Mouse (Mus musculus): Measurements from ENCODE around the gene 1700029H14Rik.

DNA sequence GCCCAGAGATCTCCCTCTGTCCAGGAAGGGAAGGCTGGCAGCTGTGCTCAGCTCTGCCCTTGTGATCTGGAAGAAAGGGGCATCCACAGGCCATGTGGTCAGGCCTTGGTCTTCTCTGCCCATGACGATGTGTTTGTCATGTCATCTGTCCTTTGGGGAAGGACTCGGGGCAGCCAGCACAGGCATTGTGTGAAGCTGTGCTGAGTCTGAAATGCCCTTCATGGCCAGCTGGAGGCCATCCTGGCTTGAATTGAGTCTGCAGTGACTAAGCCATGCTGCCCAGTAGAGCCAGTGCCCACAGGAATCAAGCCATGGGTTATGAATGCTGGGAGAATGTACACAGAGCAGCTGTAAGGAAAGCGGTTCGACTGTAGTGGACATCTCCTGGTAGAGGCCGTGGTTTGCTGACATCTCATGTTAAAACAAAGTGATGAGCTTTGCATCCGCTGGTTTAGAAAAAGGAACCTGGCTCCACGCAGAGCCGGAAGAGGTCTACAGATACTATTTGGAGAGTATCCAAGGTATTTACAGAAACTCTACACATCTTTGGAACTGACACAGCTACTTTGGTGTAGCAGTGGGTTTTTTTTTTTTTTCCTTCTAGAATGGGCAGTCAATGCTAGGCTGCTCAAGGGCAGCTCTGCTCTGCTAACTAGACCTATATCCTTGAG lies 58.2 kb downstream of the 1700029H14Rik start:
- TF ChIP-seq CEBPB (IDR thresholded peaks at IDR 0.05; ENCODE audit: insufficient read depth, poor library complexity, severe bottlenecking) (no peak), POLR2A (IDR thresholded peaks at IDR 0.05; ENCODE audit: insufficient read length, low read depth) (no peak), POLR2AphosphoS2 (IDR thresholded peaks at IDR 0.05; ENCODE audit: insufficient read length, low read depth) (no peak), MAX (IDR thresholded peaks at IDR 0.05; ENCODE audit: low read depth) (no peak), E2F4 (IDR thresholded peaks at IDR 0.05; ENCODE audit: insufficient read depth) (no peak), MYOG (IDR thresholded peaks at IDR 0.05; ENCODE audit: control insufficient read depth in 1 of 3, insufficient read depth in 1 of 3, insufficient read length in 2 of 3, low read depth in 2 of 3) (no peak)
